Mouse (Mus musculus) midbrain, embryonic 10.5 days (tissue): ENCODE data around the gene Large2. TPM values are rescaled to one million over a fixed set of nuclear protein-coding genes. Genes with fewer than 3 reads are reported as not detected.

Experiments used
- DNase-seq: peaks from one replicate; pipeline ENCODE4 v3.0.0-alpha.2; 2017; ENCODE audit warnings: low spot score
- H3K27ac ChIP-seq: fragments of 300-500 bp; sonication (generic); replicated peaks from 2 replicates; pipeline ENCODE4 v1.5.1; 2016; ENCODE audit warnings: mild to moderate bottlenecking
- H3K27me3 ChIP-seq: fragments of 300-500 bp; sonication (generic); 2 replicates; pipeline ENCODE4 v1.6.1; 2016; ENCODE audit warnings: low read depth, mild to moderate bottlenecking; ENCODE audit not compliant: poor library complexity, severe bottlenecking
- H3K36me3 ChIP-seq: fragments of 300-500 bp; sonication (generic); 2 replicates; pipeline ENCODE4 v1.6.1; 2016; ENCODE audit warnings: mild to moderate bottlenecking, moderate library complexity
- H3K4me1 ChIP-seq: fragments of 300-500 bp; sonication (generic); 2 replicates; pipeline ENCODE4 v1.6.1; 2016
- H3K4me3 ChIP-seq: fragments of 300-500 bp; sonication (generic); 2 replicates; pipeline ENCODE4 v1.5.1; 2016; ENCODE audit warnings: mild to moderate bottlenecking, moderate library complexity
- H3K9me3 ChIP-seq: fragments of 300-500 bp; sonication (generic); replicated peaks from 2 replicates; pipeline ENCODE4 v1.6.1; 2016; ENCODE audit warnings: mild to moderate bottlenecking
- WGBS: fragments of 180-500 bp; shearing (Covaris S2); methylation state at CpG from one replicate; pipeline ENCODE4 v1.1.7; 2016; 5-methylcytosine and 5-hydroxymethylcytosine counted together
- polyA plus RNA-seq: library from polyadenylated mRNA; unstranded; fragments of >200 nt; fragmentation: Nextera tagmentation; extraction: Ambion mirVana; gene quantifications from 2 replicates; pipeline ENCODE4 v1.2.1, GENCODE M21; 2016

Gene Large2
- polyA plus RNA-seq, 1 experiment from 2014 or later = 25.6 TPM

GRCm38 (mm10) chr2:92388081-92388517 is 13.4 kb upstream of the Large2 start:
- H3K27me3 ChIP-seq = peaks cover 12% of the 10 kb centered on the region
- DNase-seq = no peak
- peaks cover 61% of the 10 kb centered on the region for H3K4me1 ChIP-seq
- H3K27ac ChIP-seq = peak overlapping the region; percentile 93
- peaks cover 51% of the 10 kb centered on the region for H3K36me3 ChIP-seq
- WGBS = 59% methylated on average over 3 of the region's 3 CpGs
- H3K4me3 ChIP-seq = peak overlapping the region; percentile 66
- no peaks in the 10 kb centered on the region for H3K9me3 ChIP-seq

GRCm38 (mm10) chr2:92387646-92388045 is 13.0 kb upstream of the Large2 start:
- Histone ChIP-seq H3K27ac (peak overlapping the region; percentile 93), H3K4me3 (peak overlapping the region; percentile 66), H3K27me3 (peaks cover 10% of the 10 kb centered on the region)

GRCm38 (mm10) chr2:92386821-92387570 is 12.3 kb upstream of the Large2 start:
- Histone ChIP-seq H3K27ac (peak overlapping the region; percentile 93), H3K4me1 (peaks cover 50% of the 10 kb centered on the region), H3K4me3 (peak overlapping the region; percentile 66; the same call in 1 of the 2 replicates), H3K27me3 (peaks cover 10% of the 10 kb centered on the region), H3K9me3 (no peaks in the 10 kb centered on the region), H3K36me3 (peaks cover 62% of the 10 kb centered on the region)
- WGBS = 92% methylated on average over 30 of the region's 30 CpGs
- DNase-seq = no peak

More at GRCm38 (mm10) chr2:92387646-92388045, 13.0 kb upstream of the Large2 start:
- Histone ChIP-seq H3K36me3 (peaks cover 55% of the 10 kb centered on the region), H3K4me1 (peaks cover 57% of the 10 kb centered on the region), H3K9me3 (no peaks in the 10 kb centered on the region)
- no peak for DNase-seq
- WGBS = 89% methylated on average over 4 of the region's 4 CpGs

- DNase-seq = no peak
- Histone ChIP-seq H3K36me3 (peaks cover 78% of the 10 kb centered on the region), H3K4me3 (no peak overlapping the region), H3K9me3 (no peaks in the 10 kb centered on the region), H3K27me3 (no peaks in the 10 kb centered on the region; the same call in 1 of the 2 replicates), H3K27ac (no peak overlapping the region), H3K4me1 (peaks cover 42% of the 10 kb centered on the region)
- WGBS = 88% methylated on average over 22 of the region's 22 CpGs
These were observed 10.7 kb upstream of the Large2 start for GRCm38 (mm10) chr2:92385113-92386051.

GRCm38 (mm10) chr2:92384101-92384500 is 9.4 kb upstream of the Large2 start:
- DNase-seq = no peak
- H3K4me1 ChIP-seq = peaks cover 30% of the 10 kb centered on the region
- WGBS = 81% methylated on average over 4 of the region's 4 CpGs
- no peak overlapping the region for H3K4me3 ChIP-seq
- no peak overlapping the region for H3K27ac ChIP-seq
- no peaks in the 10 kb centered on the region for H3K9me3 ChIP-seq
- H3K36me3 ChIP-seq = peaks cover 91% of the 10 kb centered on the region
- H3K27me3 ChIP-seq = no peaks in the 10 kb centered on the region; the same call in 1 of the 2 replicates

- DNase-seq = no peak
- Histone ChIP-seq H3K4me1 (peaks cover 17% of the 10 kb centered on the region), H3K9me3 (no peaks in the 10 kb centered on the region), H3K36me3 (peaks cover 100% of the 10 kb centered on the region), H3K4me3 (no peak overlapping the region), H3K27me3 (no peaks in the 10 kb centered on the region), H3K27ac (no peak overlapping the region)
- WGBS = 89% methylated on average over 4 of the region's 4 CpGs
These were observed 8.1 kb upstream of the Large2 start for GRCm38 (mm10) chr2:92382759-92383158.

- H3K27ac ChIP-seq = no peak within 1 kb of the TSS
- DNase-seq = no peak
- 91% methylated on average over 5 of the region's 5 CpGs for WGBS
- no peaks in the 10 kb centered on the region for H3K27me3 ChIP-seq
- peaks cover 11% of the 10 kb centered on the region for H3K4me1 ChIP-seq
- H3K9me3 ChIP-seq = no peaks in the 10 kb centered on the region
- H3K36me3 ChIP-seq = peaks cover 100% of the 10 kb centered on the region
- no peak within 1 kb of the TSS for H3K4me3 ChIP-seq
These were observed 7.4 kb upstream of the Large2 start, which contains the start of gene 1700029I15Rik for GRCm38 (mm10) chr2:92381901-92382588. TSS of gene 1700029I15Rik (plus strand) at chr2:92382538.

- peaks cover 16% of the 10 kb centered on the region for H3K4me1 ChIP-seq
- no peak overlapping the region for H3K4me3 ChIP-seq
- H3K27ac ChIP-seq = no peak overlapping the region
- H3K27me3 ChIP-seq = no peaks in the 10 kb centered on the region
- WGBS = 85% methylated on average over 5 of the region's 5 CpGs
- DNase-seq = no peak
- peaks cover 92% of the 10 kb centered on the region for H3K36me3 ChIP-seq
- no peaks in the 10 kb centered on the region for H3K9me3 ChIP-seq
These were observed 6.5 kb upstream of the Large2 start for GRCm38 (mm10) chr2:92381161-92381560.

GRCm38 (mm10) chr2:92380495-92381050 is 5.9 kb upstream of the Large2 start:
- Histone ChIP-seq H3K27ac (no peak overlapping the region), H3K36me3 (peaks cover 87% of the 10 kb centered on the region)
- 78% methylated on average over 6 of the region's 6 CpGs for WGBS

GRCm38 (mm10) chr2:92379783-92380494 is 5.3 kb upstream of the Large2 start:
- H3K4me1 ChIP-seq = peaks cover 26% of the 10 kb centered on the region
- WGBS = 84% methylated on average over 17 of the region's 17 CpGs
- no peak overlapping the region for H3K4me3 ChIP-seq
- peaks cover 80% of the 10 kb centered on the region for H3K36me3 ChIP-seq
- H3K9me3 ChIP-seq = no peaks in the 10 kb centered on the region
- H3K27ac ChIP-seq = no peak overlapping the region
- no peak for DNase-seq
- no peaks in the 10 kb centered on the region for H3K27me3 ChIP-seq

More at GRCm38 (mm10) chr2:92380495-92381050, 5.9 kb upstream of the Large2 start:
- H3K27me3 ChIP-seq = no peaks in the 10 kb centered on the region
- peaks cover 22% of the 10 kb centered on the region for H3K4me1 ChIP-seq
- H3K4me3 ChIP-seq = no peak overlapping the region
- H3K9me3 ChIP-seq = no peaks in the 10 kb centered on the region
- no peak for DNase-seq

- WGBS = 91% methylated on average over 7 of the region's 7 CpGs
- peaks cover 54% of the 10 kb centered on the region for H3K36me3 ChIP-seq
- DNase-seq = no peak
- no peaks in the 10 kb centered on the region for H3K9me3 ChIP-seq
- 0 out of 2 replicates have a peak overlapping the region, but pooled peaks have one; percentile 7 for H3K4me3 ChIP-seq
- H3K27me3 ChIP-seq = no peaks in the 10 kb centered on the region
- no peak overlapping the region for H3K27ac ChIP-seq
- peaks cover 49% of the 10 kb centered on the region for H3K4me1 ChIP-seq
These were observed 2.7 kb upstream of the Large2 start for GRCm38 (mm10) chr2:92377320-92377719.
